Mouse (Mus musculus) embryonic facial prominence, embryonic 15.5 days (tissue): ENCODE results near the gene Hist3h2a. TPM values are rescaled to one million over a fixed set of nuclear protein-coding genes. Genes with fewer than 3 reads are reported as not detected.

Experiments
- ATAC-seq: fragments of 200-750 bp; cut with Nextera tagmentation; 2 replicates; pipeline ENCODE4 v1.8.0; 2017; ENCODE audit warnings: low read depth, moderate TSS enrichment; ENCODE audit not compliant: insufficient number of reproducible peaks, low FRiP score, low TSS enrichment
- H3K27ac ChIP-seq: fragments of 300-500 bp; sonication (generic); replicated peaks from 2 replicates; pipeline ENCODE4 v1.5.1; 2015; ENCODE audit warnings: mild to moderate bottlenecking, inconsistent platforms
- H3K27me3 ChIP-seq: fragments of 300-500 bp; sonication (generic); 2 replicates; pipeline ENCODE4 v1.6.1; 2015; ENCODE audit warnings: inconsistent platforms
- H3K36me3 ChIP-seq: fragments of 300-500 bp; sonication (generic); 2 replicates; pipeline ENCODE4 v1.6.1; 2015; ENCODE audit warnings: mild to moderate bottlenecking, inconsistent platforms
- H3K4me1 ChIP-seq: fragments of 300-500 bp; sonication (generic); 2 replicates; pipeline ENCODE4 v1.6.1; 2015; ENCODE audit warnings: inconsistent platforms
- H3K4me2 ChIP-seq: fragments of 300-500 bp; sonication (generic); replicated peaks from 2 replicates; pipeline ENCODE4 v1.6.1; 2015; ENCODE audit warnings: mild to moderate bottlenecking, inconsistent platforms
- H3K4me3 ChIP-seq: fragments of 300-500 bp; sonication (generic); replicated peaks from 2 replicates; pipeline ENCODE4 v1.5.1; 2015; ENCODE audit warnings: mild to moderate bottlenecking, inconsistent platforms
- H3K9ac ChIP-seq: fragments of 300-500 bp; sonication (generic); 2 replicates; pipeline ENCODE4 v1.6.1; 2015; ENCODE audit warnings: inconsistent platforms
- H3K9me3 ChIP-seq: fragments of 300-500 bp; sonication (generic); replicated peaks from 2 replicates; pipeline ENCODE4 v1.6.1; 2016; ENCODE audit warnings: inconsistent platforms
- WGBS: fragments of 180-500 bp; shearing (Covaris S2); methylation state at CpG from one replicate; pipeline ENCODE4 v1.1.7; 2015; 5-methylcytosine and 5-hydroxymethylcytosine counted together
- polyA plus RNA-seq: library from polyadenylated mRNA; unstranded; fragments of >200 nt; fragmentation: Nextera tagmentation; extraction: Ambion mirVana; gene quantifications from 2 replicates; pipeline ENCODE4 v1.2.1, GENCODE M21; 2015

Hist3h2a gene
- 37.0 and 38.3 TPM in 2 replicates for polyA plus RNA-seq

DNA sequence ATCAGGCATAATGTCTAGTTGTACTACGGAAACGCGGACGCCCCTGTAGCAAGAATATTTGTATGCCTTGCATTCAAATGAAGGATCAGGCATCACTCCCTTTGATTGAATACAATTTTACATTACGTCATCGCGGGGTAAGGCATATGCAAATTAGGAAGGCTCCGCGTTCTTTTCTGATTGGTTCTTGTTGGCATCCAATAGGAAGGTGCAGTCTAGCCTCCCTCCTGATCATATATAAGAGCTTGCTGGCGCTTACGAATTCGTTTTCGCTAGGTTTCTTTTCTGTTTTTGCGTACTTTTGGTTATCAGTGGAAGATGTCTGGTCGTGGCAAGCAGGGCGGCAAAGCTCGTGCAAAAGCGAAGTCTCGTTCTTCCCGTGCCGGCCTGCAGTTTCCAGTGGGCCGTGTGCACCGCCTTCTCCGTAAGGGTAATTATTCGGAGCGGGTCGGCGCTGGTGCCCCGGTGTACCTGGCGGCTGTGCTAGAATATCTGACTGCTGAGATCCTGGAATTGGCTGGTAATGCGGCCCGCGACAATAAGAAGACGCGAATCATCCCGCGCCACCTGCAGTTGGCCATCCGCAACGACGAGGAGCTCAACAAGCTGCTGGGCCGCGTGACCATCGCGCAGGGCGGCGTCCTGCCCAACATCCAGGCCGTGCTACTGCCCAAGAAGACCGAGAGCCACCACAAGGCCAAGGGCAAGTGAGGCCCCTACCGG lies at the start of gene Hist3h2a, which contains the start of gene Trim17:
Gene Hist3h2a (plus strand): TSS at position 266 of the 723 bp plus-strand sequence.
Gene Trim17 (plus strand): TSS at position 266 of the 723 bp plus-strand sequence.
- peak within 1 kb of the TSS; percentile 86 for H3K9ac ChIP-seq
- WGBS, result under 1% methylated on average over 49 of the region's 49 CpGs
- peaks cover 8% of the 10 kb centered on the region for H3K27me3 ChIP-seq
- peaks cover 38% of the 10 kb centered on the region for H3K4me1 ChIP-seq
- H3K36me3 ChIP-seq, result peaks cover 4% of the 10 kb centered on the region; the same call in 1 of the 2 replicates
- H3K27ac ChIP-seq, result peak within 1 kb of the TSS; percentile 100
- no peaks in the 10 kb centered on the region for H3K9me3 ChIP-seq
- H3K4me2 ChIP-seq, result peak within 1 kb of the TSS; percentile 93
- peak; percentile 91 for ATAC-seq
- peak within 1 kb of the TSS; percentile 69 for H3K4me3 ChIP-seq

DNA sequence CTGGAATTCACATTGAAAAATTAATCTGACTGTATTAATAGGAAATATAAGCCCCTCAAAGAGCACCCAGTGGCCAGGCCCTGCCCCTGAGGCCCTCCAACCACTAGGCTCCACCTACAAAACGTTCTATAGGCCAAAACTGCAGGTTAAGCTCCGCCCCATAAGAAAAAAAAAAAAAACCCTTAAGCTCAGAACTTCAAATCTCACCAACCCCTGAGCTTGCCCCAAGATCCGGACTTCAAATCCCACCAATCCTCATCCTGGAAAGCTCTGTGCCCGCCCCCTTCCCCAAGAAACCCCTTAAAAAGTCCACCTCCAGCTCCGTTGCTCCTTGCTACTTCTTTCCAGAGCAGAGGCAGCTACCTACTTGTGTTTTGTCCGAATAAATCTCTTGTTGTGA lies 49.6 kb upstream of the Hist3h2a start:
- ATAC-seq, result no peak
- H3K9ac ChIP-seq, result no peak overlapping the region
- H3K27me3 ChIP-seq, result no peaks in the 10 kb centered on the region
- H3K27ac ChIP-seq, result no peak overlapping the region
- peaks cover 13% of the 10 kb centered on the region for H3K4me1 ChIP-seq
- peaks cover 5% of the 10 kb centered on the region for H3K36me3 ChIP-seq
- peak overlapping the region; percentile 82; the same call in 1 of the 2 replicates for H3K4me3 ChIP-seq
- H3K4me2 ChIP-seq, result peak overlapping the region; percentile 77; the same call in 1 of the 2 replicates
- no peaks in the 10 kb centered on the region for H3K9me3 ChIP-seq
- WGBS, result 43% methylated on average over 6 of the region's 6 CpGs

DNA sequence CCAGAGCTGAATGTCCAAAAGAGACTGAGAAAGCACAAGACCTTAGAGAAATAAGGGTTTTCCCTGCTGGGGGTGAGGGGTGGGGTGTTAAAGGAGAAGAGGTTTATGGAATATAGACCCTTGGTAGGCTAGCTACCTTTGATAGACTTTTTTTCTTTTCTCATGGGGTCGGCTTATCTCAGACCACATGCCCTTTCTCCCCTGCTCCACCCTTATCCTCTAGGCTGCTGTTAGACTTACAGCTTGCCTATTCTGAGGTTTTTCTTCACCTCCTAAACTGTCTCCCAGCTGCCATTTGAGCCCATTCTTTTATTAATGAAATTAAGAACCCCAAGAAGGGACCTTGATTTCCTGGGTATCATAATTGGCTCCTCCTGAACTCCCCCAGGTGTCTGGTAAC lies 40.7 kb upstream of the Hist3h2a start:
- 0 out of 2 replicates have a peak, but pooled peaks cover 5% of the 10 kb centered on the region for H3K4me1 ChIP-seq
- H3K4me2 ChIP-seq, result peak overlapping the region; percentile 65; the same call in 1 of the 2 replicates
- no peak overlapping the region for H3K9ac ChIP-seq
- H3K27me3 ChIP-seq, result no peaks in the 10 kb centered on the region
- no peaks in the 10 kb centered on the region for H3K36me3 ChIP-seq
- no peak overlapping the region for H3K27ac ChIP-seq
- no peak for ATAC-seq
- no peak overlapping the region for H3K4me3 ChIP-seq
- WGBS, result 83% methylated on average over 1 of the region's 1 CpGs
- H3K9me3 ChIP-seq, result no peaks in the 10 kb centered on the region

DNA sequence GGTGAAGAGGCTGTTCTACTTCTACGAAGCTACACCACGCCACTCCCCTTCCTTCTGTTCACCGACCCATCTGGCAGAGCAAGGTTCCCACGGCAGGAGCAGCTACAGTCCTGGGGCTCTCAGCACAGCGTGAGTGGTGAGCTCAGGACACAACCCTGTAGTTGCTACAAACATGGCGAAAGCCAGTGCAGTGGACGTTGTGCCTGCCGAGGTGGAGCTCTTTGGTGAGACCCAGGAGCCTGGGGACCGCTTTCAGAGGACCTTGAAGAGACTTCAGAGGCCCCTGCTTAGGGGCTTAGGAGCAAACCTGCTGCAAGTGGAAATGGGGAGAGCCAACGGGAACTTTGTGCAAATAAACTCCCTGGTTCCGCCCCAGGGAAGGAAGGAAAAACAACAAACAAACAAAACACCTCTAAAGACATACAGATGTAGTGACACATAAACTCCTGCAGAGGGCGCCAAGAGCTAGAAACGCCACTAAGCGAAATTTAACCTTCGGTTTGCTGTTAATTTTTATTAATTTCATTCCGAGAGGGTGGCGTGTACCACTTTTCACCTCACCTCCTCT lies 39.9 kb upstream of the Hist3h2a start:
- no peaks in the 10 kb centered on the region for H3K9me3 ChIP-seq
- H3K27me3 ChIP-seq, result no peaks in the 10 kb centered on the region
- no peak for ATAC-seq
- H3K27ac ChIP-seq, result no peak overlapping the region
- H3K4me3 ChIP-seq, result peak overlapping the region; percentile 37
- WGBS, result 11% methylated on average over 17 of the region's 17 CpGs
- 0 out of 2 replicates have a peak, but pooled peaks cover 5% of the 10 kb centered on the region for H3K4me1 ChIP-seq
- H3K4me2 ChIP-seq, result peak overlapping the region; percentile 65
- no peaks in the 10 kb centered on the region for H3K36me3 ChIP-seq
- H3K9ac ChIP-seq, result no peak overlapping the region

DNA sequence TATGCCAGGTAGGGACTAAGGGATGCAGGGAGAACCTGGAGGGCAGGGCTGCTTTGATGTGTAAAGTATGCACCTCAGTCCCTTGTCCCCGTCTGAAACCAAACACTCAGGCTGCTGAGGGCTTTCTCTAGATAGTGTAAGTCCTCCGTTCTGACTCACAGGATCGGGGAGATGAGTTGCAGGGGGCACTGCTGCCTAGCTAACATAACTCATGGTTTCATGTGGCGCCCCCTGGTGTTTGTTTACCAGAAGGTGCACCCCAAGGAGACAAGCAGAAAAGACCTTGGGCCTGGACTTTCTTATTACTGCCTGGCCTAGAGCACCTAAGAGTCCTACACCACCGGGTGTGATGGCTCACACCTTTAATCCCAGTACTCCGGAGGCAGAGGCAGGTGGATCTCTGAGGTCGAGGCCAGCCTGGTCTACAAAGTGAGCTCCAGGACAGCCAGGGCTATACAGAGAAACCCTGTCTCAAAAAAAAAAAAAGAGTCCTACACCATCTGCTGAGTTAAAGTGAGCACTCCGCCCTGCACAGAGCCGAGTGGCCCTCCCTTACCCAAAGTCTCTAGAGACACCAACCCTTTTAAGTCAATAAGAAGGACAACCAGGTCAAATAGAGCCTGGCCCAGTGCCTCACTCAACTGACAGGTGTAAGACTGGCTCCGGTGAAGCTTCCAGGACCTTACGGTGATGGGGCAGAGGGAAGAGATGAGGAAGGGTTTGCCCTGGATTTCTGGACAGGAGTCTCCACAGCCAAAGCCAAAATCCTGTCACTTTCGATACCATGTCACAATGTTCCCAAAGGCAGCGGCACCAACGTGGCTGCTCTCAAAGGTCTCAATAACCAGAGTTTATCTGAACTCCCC lies 37.4 kb upstream of the Hist3h2a start:
- Histone ChIP-seq H3K4me3 (no peak overlapping the region), H3K36me3 (no peaks in the 10 kb centered on the region), H3K9me3 (no peaks in the 10 kb centered on the region), H3K27ac (no peak overlapping the region), H3K9ac (no peak overlapping the region), H3K4me1 (0 out of 2 replicates have a peak, but pooled peaks cover 5% of the 10 kb centered on the region), H3K4me2 (no peak overlapping the region), H3K27me3 (no peaks in the 10 kb centered on the region)
- WGBS, result 49% methylated on average over 14 of the region's 14 CpGs
- ATAC-seq, result no peak

DNA sequence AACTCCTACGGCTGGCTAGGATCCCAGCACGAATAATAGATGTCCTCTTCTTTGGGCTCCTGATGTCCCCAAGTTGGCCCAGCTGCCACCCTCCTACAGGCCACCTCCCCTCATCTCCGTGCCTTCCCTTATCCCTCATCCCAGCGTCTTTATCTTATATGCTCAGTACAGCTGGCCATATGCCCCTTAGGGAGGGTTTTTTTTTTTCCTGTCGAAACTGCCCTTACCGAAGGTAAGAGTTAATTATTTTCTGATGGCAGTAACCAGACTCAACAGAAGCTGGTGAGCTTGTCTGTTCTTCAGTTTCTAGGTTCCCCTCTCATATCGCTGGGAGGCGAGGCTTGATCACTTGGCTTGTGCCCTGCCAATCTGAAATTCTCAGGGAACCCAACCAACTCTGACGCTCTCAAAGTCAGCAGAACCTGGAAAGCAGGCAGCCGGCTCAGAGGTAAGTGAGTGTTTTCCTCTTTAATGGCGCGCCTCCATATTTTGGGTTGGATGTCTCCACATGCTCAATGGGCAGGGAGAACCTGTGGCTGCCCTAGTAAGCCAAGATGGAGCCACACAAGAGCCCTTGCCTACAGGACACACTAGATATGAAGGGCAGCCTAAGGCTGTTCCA lies 36.6 kb upstream of the Hist3h2a start, which contains the start of gene Btnl10:
Gene Btnl10 (plus strand): TSS at position 164 of the 622 bp plus-strand sequence.
- H3K4me3 ChIP-seq, result no peak within 1 kb of the TSS

DNA sequence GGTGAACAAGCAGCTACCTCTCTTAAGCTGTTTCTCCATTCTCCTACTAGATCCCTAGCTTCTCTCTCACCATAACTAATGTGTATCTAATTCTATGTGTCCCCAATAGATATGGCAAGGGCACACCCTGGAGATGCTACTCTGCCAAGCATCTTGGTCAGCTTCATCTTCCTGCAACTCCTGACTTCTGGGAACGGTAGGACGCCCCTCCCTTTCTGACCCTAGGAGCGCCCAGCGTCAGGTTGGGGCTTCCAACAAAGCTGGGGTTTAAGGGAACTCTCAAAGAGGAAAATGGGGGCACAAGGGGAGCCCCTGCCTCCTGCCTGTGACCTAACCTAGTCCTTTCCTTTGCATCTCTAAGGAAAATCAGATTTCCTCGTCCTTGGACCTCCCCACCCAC lies 35.7 kb upstream of the Hist3h2a start:
- Histone ChIP-seq H3K9me3 (no peaks in the 10 kb centered on the region), H3K36me3 (no peaks in the 10 kb centered on the region), H3K9ac (no peak overlapping the region), H3K4me3 (no peak overlapping the region), H3K27me3 (no peaks in the 10 kb centered on the region), H3K4me2 (no peak overlapping the region), H3K27ac (no peak overlapping the region), H3K4me1 (0 out of 2 replicates have a peak, but pooled peaks cover 5% of the 10 kb centered on the region)
- ATAC-seq, result no peak
- WGBS, result 72% methylated on average over 5 of the region's 5 CpGs

More for the DNA sequence above, 36.6 kb upstream of the Hist3h2a start, which contains the start of gene Btnl10:
- no peak within 1 kb of the TSS for H3K9ac ChIP-seq
- no peak within 1 kb of the TSS for H3K4me2 ChIP-seq
- no peaks in the 10 kb centered on the region for H3K9me3 ChIP-seq
- 0 out of 2 replicates have a peak, but pooled peaks cover 5% of the 10 kb centered on the region for H3K4me1 ChIP-seq
- WGBS, result 69% methylated on average over 12 of the region's 12 CpGs
- H3K27ac ChIP-seq, result no peak within 1 kb of the TSS
- no peaks in the 10 kb centered on the region for H3K36me3 ChIP-seq
- H3K27me3 ChIP-seq, result no peaks in the 10 kb centered on the region
- no peak for ATAC-seq

DNA sequence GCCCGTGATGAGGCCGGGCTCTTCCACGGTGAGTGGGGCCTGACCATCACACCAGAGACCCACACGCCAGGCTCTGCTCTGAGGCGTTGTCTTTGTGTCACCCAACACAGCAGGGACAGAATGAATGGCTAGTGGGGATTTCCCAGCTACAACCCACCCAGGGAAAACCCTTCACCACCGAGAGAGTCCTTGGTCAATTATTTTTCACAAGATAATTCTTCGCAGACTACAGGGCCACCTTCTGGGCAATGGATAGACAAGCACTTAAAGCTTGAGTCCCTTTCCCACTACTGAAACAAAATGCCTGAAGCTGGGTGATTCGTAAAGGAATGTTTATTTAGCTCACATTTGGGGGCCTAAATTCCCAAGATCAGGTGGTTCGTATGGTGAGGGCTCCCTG lies 32.1 kb upstream of the Hist3h2a start:
- H3K27ac ChIP-seq, result no peak overlapping the region
- H3K36me3 ChIP-seq, result no peaks in the 10 kb centered on the region
- H3K9me3 ChIP-seq, result no peaks in the 10 kb centered on the region
- no peak overlapping the region for H3K9ac ChIP-seq
- no peaks in the 10 kb centered on the region for H3K4me1 ChIP-seq
- 77% methylated on average over 9 of the region's 9 CpGs for WGBS
- no peak overlapping the region for H3K4me3 ChIP-seq
- H3K27me3 ChIP-seq, result no peaks in the 10 kb centered on the region
- H3K4me2 ChIP-seq, result no peak overlapping the region
- ATAC-seq, result no peak

DNA sequence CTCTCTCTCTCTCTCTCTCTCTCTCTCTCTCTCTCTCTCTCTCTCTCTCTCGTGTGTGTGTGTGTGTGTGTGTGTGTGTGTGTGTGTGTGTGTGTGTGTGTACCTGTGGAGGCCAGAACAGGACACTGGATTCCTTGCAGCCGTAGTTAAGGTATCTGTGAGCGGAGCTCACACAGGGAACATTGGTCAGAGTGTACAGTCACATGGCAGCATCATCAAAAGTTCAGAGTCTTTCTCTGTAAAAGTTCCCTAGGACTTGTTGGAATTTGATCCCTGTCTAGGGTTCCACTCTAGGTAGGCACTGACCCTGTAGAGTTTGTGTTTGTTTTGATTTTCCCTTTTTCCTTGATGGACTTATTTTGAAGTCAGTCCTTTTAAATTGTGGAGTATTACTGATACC lies 27.8 kb upstream of the Hist3h2a start:
- Histone ChIP-seq H3K4me1 (peaks cover 5% of the 10 kb centered on the region; the same call in 1 of the 2 replicates), H3K27me3 (no peaks in the 10 kb centered on the region), H3K4me2 (no peak overlapping the region), H3K27ac (no peak overlapping the region), H3K4me3 (no peak overlapping the region), H3K9me3 (no peaks in the 10 kb centered on the region), H3K9ac (no peak overlapping the region), H3K36me3 (peaks cover 7% of the 10 kb centered on the region)
- no peak for ATAC-seq
- WGBS, result 35% methylated on average over 2 of the region's 3 CpGs

DNA sequence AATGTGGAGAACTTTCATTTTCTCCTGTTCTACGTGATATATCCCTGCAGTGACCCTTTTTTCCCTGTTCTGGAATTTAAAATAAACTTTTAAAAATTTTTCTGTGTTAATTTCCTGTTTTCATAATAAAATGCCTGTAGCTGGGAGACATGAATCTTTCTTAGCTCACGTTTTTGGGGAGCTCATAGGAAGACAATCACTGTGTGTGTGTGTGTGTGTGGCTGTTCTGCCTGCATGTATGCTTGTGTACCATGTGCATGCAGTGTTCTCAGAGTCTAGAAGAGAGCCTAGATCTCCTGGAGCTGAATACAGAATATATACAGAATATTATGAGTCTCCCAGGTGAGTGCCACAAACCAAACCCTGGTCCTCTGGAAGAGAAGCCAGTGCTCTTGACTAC lies 27.4 kb upstream of the Hist3h2a start:
- ATAC-seq, result no peak
- Histone ChIP-seq H3K4me2 (no peak overlapping the region), H3K36me3 (peaks cover 11% of the 10 kb centered on the region), H3K27me3 (no peaks in the 10 kb centered on the region), H3K9ac (no peak overlapping the region), H3K27ac (no peak overlapping the region), H3K9me3 (no peaks in the 10 kb centered on the region), H3K4me3 (no peak overlapping the region), H3K4me1 (peaks cover 5% of the 10 kb centered on the region; the same call in 1 of the 2 replicates)
- 68% methylated on average over 2 of the region's 2 CpGs for WGBS
